Mouse (Mus musculus): ENCODE data around the gene Ncbp2.

- TF ChIP-seq POLR2A (IDR thresholded peaks at IDR 0.05; ENCODE audit: low read depth, low read length) (no peak), CTCF (IDR thresholded peaks at IDR 0.05; ENCODE audit: extremely low read depth, insufficient read depth, insufficient read length, insufficient replicate concordance) (no peak)
These were observed 62.0 kb downstream of the Ncbp2 start for GRCm38 (mm10) chr16:32010330-32010729.
